Mouse (Mus musculus) olfactory bulb, adult 2 months (tissue): ENCODE measurements at regions not wholly inside any gene's neighbourhood (a gene's known extent, or its start where the extent isn't known, plus 50 kb on each side); places are given as distances from the start of the nearest gene placed in this dataset.

Experiments
- CTCF ChIP-seq: fragments of 200-500 bp; IDR thresholded peaks from 2 replicates; pipeline ENCODE4 v1.5.1; 2012; ENCODE audit warnings: low read depth, mild to moderate bottlenecking, low read length, moderate library complexity; ENCODE audit not compliant: insufficient read depth
- POLR2A ChIP-seq: fragments of 200-500 bp; IDR thresholded peaks from 2 replicates; pipeline ENCODE4 v1.6.1; 2012; ENCODE audit warnings: mild to moderate bottlenecking, low read depth, low read length, moderate library complexity; ENCODE audit not compliant: insufficient read depth

DNA sequence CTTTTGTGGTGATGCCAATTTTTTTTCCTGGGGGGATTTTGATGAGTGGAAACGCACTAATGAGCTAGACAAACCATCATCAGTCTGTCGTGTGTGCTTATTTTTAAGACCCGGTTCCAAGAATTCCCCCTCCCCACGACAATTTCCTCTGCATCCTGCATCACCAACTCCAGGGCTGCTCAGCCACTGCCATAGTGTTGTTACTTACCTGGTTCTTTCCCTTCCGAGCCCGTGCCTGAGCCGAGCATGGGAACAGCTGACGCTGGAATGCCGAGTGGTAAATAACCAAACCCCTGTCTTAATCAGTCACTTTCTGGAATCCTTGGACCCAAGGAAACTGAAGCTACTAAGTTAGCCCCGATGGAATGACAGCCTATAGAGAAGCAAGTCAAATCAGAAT is 79.3 kb downstream of the Tmx1 start:
- TF ChIP-seq CTCF (no peak), POLR2A (no peak)
